Mouse (Mus musculus) C2C12 (cell line): ENCODE measurements around the gene Camk2b. TPM values are rescaled to one million over a fixed set of nuclear protein-coding genes. Genes with fewer than 3 reads are reported as not detected.
"Not testable (repeated sequence)": the region's sequence is repeated elsewhere in the genome, so short reads cannot be mapped to it uniquely, and the experiment has no call there.

Experiments used
- H3K27me3 ChIP-seq: one replicate; pipeline ENCODE4 v1.6.1; 2011; ENCODE audit not compliant: control insufficient read depth, insufficient read depth, insufficient read length
- H3K36me3 ChIP-seq: one replicate; pipeline ENCODE4 v1.6.1; 2011; ENCODE audit not compliant: control insufficient read depth, insufficient read depth
- H3K4me3 ChIP-seq: one replicate; pipeline ENCODE4 v1.5.1; 2011; ENCODE audit warnings: mild to moderate bottlenecking, control low read depth; ENCODE audit not compliant: poor library complexity, insufficient read depth, severe bottlenecking
- H3K79me2 ChIP-seq: one replicate; pipeline ENCODE4 v1.6.1; 2011; ENCODE audit not compliant: control insufficient read depth, insufficient read depth
- H3K79me3 ChIP-seq: one replicate; pipeline ENCODE4 v1.6.1; 2011; ENCODE audit warnings: low read depth, control low read depth
- H3ac ChIP-seq: one replicate; pipeline ENCODE3; 2011; ENCODE audit warnings: low read depth; ENCODE audit not compliant: control insufficient read depth, insufficient read length
- CEBPB ChIP-seq: IDR thresholded peaks from one replicate; pipeline ENCODE4 v1.6.1; 2011; ENCODE audit warnings: low read depth, mild to moderate bottlenecking, control low read depth, moderate library complexity
- CTCF ChIP-seq: IDR thresholded peaks from one replicate; pipeline ENCODE4 v1.5.1; 2011; ENCODE audit not compliant: control insufficient read depth, insufficient read depth, insufficient read length
- FOSL1 ChIP-seq: IDR thresholded peaks from one replicate; pipeline ENCODE4 v1.8.0; 2011; ENCODE audit warnings: mild to moderate bottlenecking, low read length; ENCODE audit not compliant: poor library complexity, insufficient read depth, severe bottlenecking
- MAX ChIP-seq: IDR thresholded peaks from one replicate; pipeline ENCODE4 v1.6.1; 2011; ENCODE audit warnings: mild to moderate bottlenecking, control low read depth
- MYOD1 ChIP-seq: IDR thresholded peaks from one replicate; pipeline ENCODE4 v1.6.1; 2011; ENCODE audit warnings: low read depth; ENCODE audit not compliant: control insufficient read depth, insufficient read length
- MYOG ChIP-seq: IDR thresholded peaks from one replicate; pipeline ENCODE4 v1.6.1; 2011; ENCODE audit not compliant: control insufficient read depth, insufficient read length; ENCODE audit errors: extremely low read depth
- USF1 ChIP-seq: IDR thresholded peaks from one replicate; pipeline ENCODE4 v1.6.1; 2011; ENCODE audit warnings: low read depth, mild to moderate bottlenecking, control low read depth, moderate library complexity
- polyA plus RNA-seq: library from polyadenylated mRNA; unstranded; fragments of >200 nt; fragmentation: generic; extraction: Trizol; gene quantifications from one replicate; pipeline ENCODE4 v1.2.1, GENCODE M21; 2012; ENCODE audit warnings: missing spikeins

Gene Camk2b
- polyA plus RNA-seq, 1 experiment, result 0.06 TPM

DNA sequence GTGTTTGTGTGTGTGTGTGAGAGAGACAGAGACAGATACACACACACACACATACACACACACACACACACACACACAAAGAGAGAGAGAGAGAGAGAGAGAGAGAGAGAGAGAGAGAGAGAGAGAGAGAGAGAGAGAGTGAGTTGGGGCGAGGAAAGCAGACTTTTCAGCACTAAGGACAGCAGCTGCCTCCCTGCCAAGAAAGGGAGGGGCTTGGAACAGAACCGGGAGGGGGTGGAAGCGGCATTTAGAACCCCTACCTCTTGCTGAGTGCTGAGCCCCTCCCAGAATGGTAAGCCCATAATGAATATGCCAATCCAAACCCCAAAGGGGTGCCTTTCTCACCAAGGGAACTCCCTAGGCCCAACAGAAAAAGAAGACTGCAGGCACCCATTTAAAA, 49.8 kb downstream of the Camk2b start:
- Histone ChIP-seq H3K79me2 (no peaks in the 10 kb centered on the region), H3K79me3 (no peaks in the 10 kb centered on the region), H3K4me3 (no peak overlapping the region)

GRCm38 (mm10) chr11:6015011-6015431, 51.1 kb downstream of the Camk2b start:
- no peaks in the 10 kb centered on the region for H3K79me2 ChIP-seq
- H3K27me3 ChIP-seq, result peaks cover 4% of the 10 kb centered on the region
- no peaks in the 10 kb centered on the region for H3K79me3 ChIP-seq
- TF ChIP-seq FOSL1 (no peak), MYOG (no peak), CEBPB (no peak), USF1 (no peak), MAX (no peak), CTCF (no peak), MYOD1 (no peak)
- no peak overlapping the region for H3K4me3 ChIP-seq
- no peaks in the 10 kb centered on the region for H3K36me3 ChIP-seq
- H3ac ChIP-seq, result no peak overlapping the region

More for the DNA sequence above, 49.8 kb downstream of the Camk2b start:
- Histone ChIP-seq H3K27me3 (peaks cover 4% of the 10 kb centered on the region), H3K36me3 (no peaks in the 10 kb centered on the region), H3ac (no peak overlapping the region)
- TF ChIP-seq MAX (no peak), MYOG (no peak), CEBPB (no peak), USF1 (no peak), FOSL1 (no peak), CTCF (no peak), MYOD1 (no peak)

GRCm38 (mm10) chr11:6013359-6013758, 52.8 kb downstream of the Camk2b start:
- Histone ChIP-seq H3K36me3 (no peaks in the 10 kb centered on the region), H3K4me3 (no peak overlapping the region), H3ac (no peak overlapping the region), H3K27me3 (peaks cover 4% of the 10 kb centered on the region), H3K79me3 (no peaks in the 10 kb centered on the region), H3K79me2 (no peaks in the 10 kb centered on the region)
- TF ChIP-seq FOSL1 (no peak), MYOD1 (no peak), MYOG (no peak), CTCF (no peak), MAX (no peak), USF1 (no peak), CEBPB (no peak)

GRCm38 (mm10) chr11:6011879-6012278, 54.3 kb downstream of the Camk2b start:
- Histone ChIP-seq H3K4me3 (no peak overlapping the region), H3K27me3 (peaks cover 4% of the 10 kb centered on the region), H3K79me2 (no peaks in the 10 kb centered on the region), H3K79me3 (no peaks in the 10 kb centered on the region), H3ac (no peak overlapping the region), H3K36me3 (no peaks in the 10 kb centered on the region)
- no peak for TF ChIP-seq CEBPB
- TF ChIP-seq MAX, result no peak

GRCm38 (mm10) chr11:6010751-6011482, 55.2 kb downstream of the Camk2b start:
- not testable (repeated sequence) for H3K4me3 ChIP-seq, H3K36me3 ChIP-seq, H3K79me2 ChIP-seq, H3K27me3 ChIP-seq, H3ac ChIP-seq, H3K79me3 ChIP-seq

GRCm38 (mm10) chr11:6007779-6008128, 58.4 kb downstream of the Camk2b start:
- H3K27me3 ChIP-seq, H3K36me3 ChIP-seq, H3K79me2 ChIP-seq, H3K4me3 ChIP-seq, H3K79me3 ChIP-seq, H3ac ChIP-seq: not testable (repeated sequence)

DNA sequence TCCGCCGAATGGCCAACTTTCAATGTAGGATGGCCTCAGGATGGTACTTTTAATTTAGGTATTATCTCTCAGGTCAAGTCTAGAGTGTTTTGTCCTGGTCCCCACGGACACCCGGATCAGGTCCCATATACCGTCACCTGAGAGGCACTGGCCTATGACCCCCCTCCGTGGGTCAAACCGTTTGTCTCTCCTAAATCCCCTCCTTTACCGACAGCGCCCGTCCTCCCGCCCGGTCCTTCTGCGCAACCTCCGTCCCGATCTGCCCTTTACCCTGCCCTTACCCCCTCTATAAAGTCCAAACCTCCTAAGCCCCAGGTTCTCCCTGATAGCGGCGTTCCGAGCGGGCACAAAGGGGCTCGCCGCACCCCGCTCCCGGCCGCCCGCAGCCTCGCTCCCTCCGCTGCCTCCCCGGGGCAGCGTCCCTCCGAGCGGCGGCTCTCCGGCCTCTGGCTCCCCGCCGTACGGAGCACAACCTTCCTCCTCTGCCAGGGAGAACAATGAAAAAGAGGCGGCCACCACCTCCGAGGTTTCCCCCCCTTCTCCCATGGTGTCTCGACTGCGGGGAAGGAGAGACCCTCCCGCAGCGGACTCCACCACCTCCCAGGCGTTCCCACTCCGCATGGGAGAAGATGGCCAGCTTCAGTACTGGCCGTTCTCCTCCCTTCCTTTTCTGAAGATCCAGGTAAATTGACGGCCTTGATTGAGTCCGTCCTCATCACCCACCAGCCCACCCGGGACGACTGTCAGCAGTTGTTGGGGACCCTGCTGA, 59.0 kb downstream of the Camk2b start:
- H3ac ChIP-seq, H3K36me3 ChIP-seq, H3K79me3 ChIP-seq, H3K27me3 ChIP-seq, H3K79me2 ChIP-seq, H3K4me3 ChIP-seq: not testable (repeated sequence)

GRCm38 (mm10) chr11:6006351-6007009, 59.7 kb downstream of the Camk2b start:
- H3K27me3 ChIP-seq, H3K79me2 ChIP-seq, H3ac ChIP-seq, H3K36me3 ChIP-seq, H3K79me3 ChIP-seq, H3K4me3 ChIP-seq: not testable (repeated sequence)

- H3ac ChIP-seq, H3K36me3 ChIP-seq, H3K27me3 ChIP-seq, H3K79me3 ChIP-seq, H3K4me3 ChIP-seq, H3K79me2 ChIP-seq: not testable (repeated sequence)
These were observed 60.7 kb downstream of the Camk2b start for GRCm38 (mm10) chr11:6005374-6006043.
